Mouse (Mus musculus) stomach, embryonic 14.5 days (tissue): Measurements from ENCODE around the gene Ppp1r9a. TPM values are rescaled to one million over a fixed set of nuclear protein-coding genes. Genes with fewer than 3 reads are reported as not detected.
A peak's percentile ranks its signal among the peaks of the same experiment; 100 is the strongest.

ENCODE experiments used
- ATAC-seq: fragments of 200-750 bp; cut with Nextera tagmentation; 2 replicates; pipeline ENCODE4 v1.8.0; 2017; ENCODE audit warnings: low read depth, moderate TSS enrichment; ENCODE audit not compliant: insufficient number of reproducible peaks, insufficient read depth, low FRiP score
- H3K27ac ChIP-seq: fragments of 300-500 bp; sonication (generic); 2 replicates; pipeline ENCODE4 v1.5.1; 2014; ENCODE audit warnings: mild to moderate bottlenecking, low read length, moderate library complexity, mixed read lengths
- H3K27me3 ChIP-seq: fragments of 300-500 bp; sonication (generic); 2 replicates; pipeline ENCODE4 v1.6.1; 2014; ENCODE audit warnings: low read length, control low read depth, mixed read lengths; ENCODE audit not compliant: control insufficient read depth, insufficient read depth
- H3K36me3 ChIP-seq: fragments of 300-500 bp; sonication (generic); 2 replicates; pipeline ENCODE4 v1.6.1; 2014; ENCODE audit warnings: mild to moderate bottlenecking, control low read depth, low read length, moderate library complexity, mixed read lengths; ENCODE audit not compliant: control insufficient read depth, insufficient read depth
- H3K4me1 ChIP-seq: fragments of 300-500 bp; sonication (generic); 2 replicates; pipeline ENCODE4 v1.6.1; 2014; ENCODE audit warnings: low read length, control low read depth, mixed read lengths; ENCODE audit not compliant: control insufficient read depth, insufficient read depth
- H3K4me2 ChIP-seq: fragments of 300-500 bp; sonication (generic); replicated peaks from 2 replicates; pipeline ENCODE4 v1.6.1; 2014; ENCODE audit warnings: low read depth, low read length, control low read depth
- H3K4me3 ChIP-seq: fragments of 300-500 bp; sonication (generic); 2 replicates; pipeline ENCODE4 v1.5.1; 2014; ENCODE audit warnings: low read depth, low read length, control low read depth
- H3K9ac ChIP-seq: fragments of 300-500 bp; sonication (generic); replicated peaks from 2 replicates; pipeline ENCODE4 v1.6.1; 2014; ENCODE audit warnings: low read depth, mild to moderate bottlenecking, control low read depth, low read length, moderate library complexity, mixed read lengths
- H3K9me3 ChIP-seq: fragments of 300-500 bp; sonication (generic); 2 replicates; pipeline ENCODE4 v1.6.1; 2016; ENCODE audit warnings: low read depth, low read length, control low read depth; ENCODE audit not compliant: control insufficient read depth
- WGBS: fragments of 180-500 bp; shearing (Covaris S2); extraction: QIAGEN DNeasy Blood & Tissue Kit; methylation state at CpG from one replicate; pipeline ENCODE4 v1.1.7; 2014; 5-methylcytosine and 5-hydroxymethylcytosine counted together
- polyA plus RNA-seq: library from polyadenylated mRNA; unstranded; fragments of >200 nt; fragmentation: Nextera tagmentation; extraction: Ambion mirVana; gene quantifications from 2 replicates; pipeline ENCODE4 v1.2.1, GENCODE M21; 2014

The Ppp1r9a gene
- polyA plus RNA-seq, 1 experiment from 2014 or later: 36.3 TPM

- no peaks in the 10 kb centered on the region; the same call in 1 of the 2 replicates for H3K36me3 ChIP-seq
- no peaks in the 10 kb centered on the region for H3K9me3 ChIP-seq
- no peak overlapping the region for H3K27ac ChIP-seq
- H3K4me3 ChIP-seq: no peak overlapping the region
- no peak overlapping the region for H3K4me2 ChIP-seq
- no peaks in the 10 kb centered on the region for H3K27me3 ChIP-seq
- no peak for ATAC-seq
- peaks cover 13% of the 10 kb centered on the region; the same call in 1 of the 2 replicates for H3K4me1 ChIP-seq
- no peak overlapping the region for H3K9ac ChIP-seq
- WGBS: 76% methylated on average over 3 of the region's 3 CpGs
Measured at GRCm38 (mm10) chr6:5097309-5097708, 194.6 kb downstream of the Ppp1r9a start.

DNA sequence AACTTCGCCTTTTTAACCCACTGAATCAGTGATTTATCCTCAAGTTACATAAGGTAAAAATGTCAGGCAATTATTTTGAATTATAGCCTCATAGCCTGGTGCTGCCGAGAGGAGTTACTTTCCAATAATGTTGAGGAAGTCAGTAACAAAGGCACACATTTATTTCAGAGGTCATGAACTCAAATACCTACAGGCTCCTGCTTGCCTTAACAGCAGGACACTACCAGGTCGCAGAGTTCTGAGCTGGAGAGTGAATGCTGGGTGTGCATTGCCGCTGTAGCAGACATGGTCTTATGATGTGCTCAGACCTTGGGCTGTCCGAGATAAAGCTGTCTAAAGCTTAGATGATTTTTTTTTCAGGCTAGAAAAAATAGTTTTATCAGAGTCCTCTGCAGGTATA lies 196.6 kb downstream of the Ppp1r9a start:
- WGBS: 22% methylated on average over 5 of the region's 5 CpGs
- Histone ChIP-seq H3K4me3 (no peak overlapping the region), H3K4me2 (no peak overlapping the region), H3K4me1 (peaks cover 10% of the 10 kb centered on the region; the same call in 1 of the 2 replicates), H3K27ac (no peak overlapping the region; the same call in 1 of the 2 replicates), H3K9ac (no peak overlapping the region), H3K36me3 (no peaks in the 10 kb centered on the region; the same call in 1 of the 2 replicates), H3K27me3 (no peaks in the 10 kb centered on the region), H3K9me3 (no peaks in the 10 kb centered on the region)
- peak; percentile 55; the same call in 1 of the 2 replicates for ATAC-seq

GRCm38 (mm10) chr6:5099842-5100241 lies 197.1 kb downstream of the Ppp1r9a start:
- peak; percentile 38; the same call in 1 of the 2 replicates for ATAC-seq
- peaks cover 10% of the 10 kb centered on the region; the same call in 1 of the 2 replicates for H3K4me1 ChIP-seq
- no peak overlapping the region for H3K4me3 ChIP-seq
- no peaks in the 10 kb centered on the region; the same call in 1 of the 2 replicates for H3K36me3 ChIP-seq
- H3K9me3 ChIP-seq: no peaks in the 10 kb centered on the region
- no peak overlapping the region; the same call in 1 of the 2 replicates for H3K27ac ChIP-seq
- H3K27me3 ChIP-seq: no peaks in the 10 kb centered on the region
- no peak overlapping the region for H3K4me2 ChIP-seq
- WGBS: 35% methylated on average over 8 of the region's 8 CpGs
- H3K9ac ChIP-seq: no peak overlapping the region

- Histone ChIP-seq H3K36me3 (no peaks in the 10 kb centered on the region; the same call in 1 of the 2 replicates), H3K9ac (no peak overlapping the region), H3K4me1 (peaks cover 10% of the 10 kb centered on the region; the same call in 1 of the 2 replicates), H3K4me3 (no peak overlapping the region), H3K4me2 (no peak overlapping the region), H3K9me3 (no peaks in the 10 kb centered on the region), H3K27ac (no peak overlapping the region; the same call in 1 of the 2 replicates), H3K27me3 (no peaks in the 10 kb centered on the region)
- 73% methylated on average over 10 of the region's 10 CpGs for WGBS
- no peak for ATAC-seq
Measured at GRCm38 (mm10) chr6:5100347-5100746, 197.6 kb downstream of the Ppp1r9a start.

- Histone ChIP-seq H3K4me2 (no peak overlapping the region), H3K27ac (no peak overlapping the region), H3K9me3 (no peaks in the 10 kb centered on the region), H3K4me3 (no peak overlapping the region), H3K27me3 (no peaks in the 10 kb centered on the region), H3K9ac (no peak overlapping the region), H3K36me3 (no peaks in the 10 kb centered on the region; the same call in 1 of the 2 replicates), H3K4me1 (peaks cover 10% of the 10 kb centered on the region; the same call in 1 of the 2 replicates)
- 33% methylated on average over 2 of the region's 2 CpGs for WGBS
- ATAC-seq: no peak
Measured at GRCm38 (mm10) chr6:5102741-5103140, 200.0 kb downstream of the Ppp1r9a start.

DNA sequence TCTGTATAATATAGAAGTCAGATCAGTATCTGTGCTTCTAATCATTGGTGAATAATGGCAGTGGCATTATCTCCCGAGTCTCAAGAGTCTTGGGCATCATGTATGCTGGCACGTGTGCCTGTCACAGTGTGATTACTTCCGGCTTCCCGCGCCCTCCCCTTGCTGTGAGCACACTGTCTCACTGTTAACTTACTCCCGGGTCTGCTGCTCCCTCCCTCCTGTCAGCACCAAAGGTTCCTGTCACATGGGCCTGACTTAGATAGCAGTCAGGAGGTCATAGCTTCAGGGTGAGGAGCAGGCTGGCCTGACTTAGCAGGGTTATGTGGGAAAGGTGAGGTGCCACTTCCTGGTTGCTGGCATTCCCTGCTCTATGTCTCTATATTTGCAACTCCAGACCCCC lies 201.1 kb downstream of the Ppp1r9a start:
- 41% methylated on average over 6 of the region's 6 CpGs for WGBS

DNA sequence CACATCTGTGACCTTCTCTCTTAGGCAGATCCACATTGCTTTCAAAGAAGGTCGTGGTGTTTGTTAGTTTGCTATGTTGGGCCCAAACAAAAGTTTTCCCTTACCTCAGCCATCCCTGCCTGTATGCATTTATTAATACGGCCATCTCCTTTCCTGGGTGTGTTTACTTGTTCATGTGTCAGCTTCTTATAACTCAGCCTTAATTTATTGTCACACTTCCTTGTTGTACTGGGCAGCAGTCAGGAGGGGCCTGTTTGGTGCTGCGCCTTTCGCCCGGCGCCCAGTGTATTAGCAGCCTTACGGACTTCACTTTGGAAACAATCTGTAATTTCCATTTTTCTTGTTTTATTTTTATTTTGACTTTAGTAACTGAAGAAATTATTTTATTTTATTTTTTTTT lies 201.5 kb downstream of the Ppp1r9a start:
- no peak for ATAC-seq
- H3K4me1 ChIP-seq: peaks cover 6% of the 10 kb centered on the region; the same call in 1 of the 2 replicates
- H3K4me3 ChIP-seq: no peak overlapping the region
- no peaks in the 10 kb centered on the region for H3K27me3 ChIP-seq
- 73% methylated on average over 7 of the region's 7 CpGs for WGBS
- H3K9me3 ChIP-seq: no peaks in the 10 kb centered on the region
- no peaks in the 10 kb centered on the region; the same call in 1 of the 2 replicates for H3K36me3 ChIP-seq
- H3K4me2 ChIP-seq: no peak overlapping the region
- H3K9ac ChIP-seq: no peak overlapping the region
- no peak overlapping the region for H3K27ac ChIP-seq

More for the DNA sequence above, 201.1 kb downstream of the Ppp1r9a start:
- Histone ChIP-seq H3K27ac (no peak overlapping the region), H3K9me3 (no peaks in the 10 kb centered on the region), H3K4me3 (no peak overlapping the region), H3K36me3 (no peaks in the 10 kb centered on the region; the same call in 1 of the 2 replicates), H3K27me3 (no peaks in the 10 kb centered on the region), H3K4me1 (peaks cover 10% of the 10 kb centered on the region; the same call in 1 of the 2 replicates), H3K9ac (no peak overlapping the region), H3K4me2 (no peak overlapping the region)
- ATAC-seq: no peak

DNA sequence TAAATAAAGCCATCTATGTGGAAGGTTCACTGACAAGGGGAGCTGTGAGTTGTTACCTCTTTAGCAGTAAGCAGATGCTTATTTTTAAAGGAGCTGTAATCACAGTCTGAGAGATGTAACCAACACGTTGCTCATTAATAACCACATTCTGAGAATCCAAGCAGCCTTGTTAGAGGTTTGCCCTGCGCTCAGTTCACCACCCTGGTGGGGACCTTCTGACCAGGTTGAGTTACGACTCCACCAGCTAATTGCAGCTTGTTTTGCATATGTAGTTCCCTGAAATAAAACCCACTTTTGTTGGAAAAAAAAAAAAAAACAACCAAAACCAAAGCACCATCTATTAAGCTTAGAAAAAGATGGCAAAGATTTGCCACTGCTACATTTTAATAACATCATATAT lies 205.8 kb downstream of the Ppp1r9a start:
- Histone ChIP-seq H3K9ac (no peak overlapping the region), H3K9me3 (no peaks in the 10 kb centered on the region), H3K4me2 (no peak overlapping the region), H3K4me3 (no peak overlapping the region), H3K27me3 (no peaks in the 10 kb centered on the region), H3K36me3 (no peaks in the 10 kb centered on the region), H3K4me1 (peaks cover 11% of the 10 kb centered on the region; the same call in 1 of the 2 replicates), H3K27ac (no peak overlapping the region)
- WGBS: 72% methylated on average over 3 of the region's 3 CpGs
- no peak for ATAC-seq
